Mouse (Mus musculus) ovary, postnatal 14 days (tissue): Measurements from ENCODE around the gene Zdhhc1.

Experiments
- DNase-seq: peaks from one replicate; pipeline ENCODE4 v3.0.0; 2022; ENCODE audit warnings: low spot score

The Zdhhc1 gene

GRCm38 (mm10) chr8:105517346-105517745 lies 20.6 kb upstream of the Zdhhc1 start:
- no peak for DNase-seq

- DNase-seq = peak; percentile 77
Measured at GRCm38 (mm10) chr8:105516018-105516645, 19.4 kb upstream of the Zdhhc1 start.

- no peak for DNase-seq
Measured at GRCm38 (mm10) chr8:105514656-105515055, 18.0 kb upstream of the Zdhhc1 start.

- no peak for DNase-seq
Measured at GRCm38 (mm10) chr8:105514194-105514593, 17.5 kb upstream of the Zdhhc1 start.

GRCm38 (mm10) chr8:105509997-105510735 lies 13.5 kb upstream of the Zdhhc1 start:
- DNase-seq = no peak

- DNase-seq = no peak
Measured at GRCm38 (mm10) chr8:105508758-105509157, 12.1 kb upstream of the Zdhhc1 start.

GRCm38 (mm10) chr8:105506977-105507376 lies 10.3 kb upstream of the Zdhhc1 start:
- no peak for DNase-seq

GRCm38 (mm10) chr8:105504617-105505016 lies 7.9 kb upstream of the Zdhhc1 start:
- DNase-seq = no peak

GRCm38 (mm10) chr8:105499787-105500186 lies 3.1 kb upstream of the Zdhhc1 start:
- no peak for DNase-seq

GRCm38 (mm10) chr8:105495350-105496302 lies 1.1 kb downstream of the Zdhhc1 start:
- DNase-seq = no peak

- DNase-seq = no peak
Measured at GRCm38 (mm10) chr8:105494566-105494965, 2.1 kb downstream of the Zdhhc1 start.

- DNase-seq = no peak
Measured at GRCm38 (mm10) chr8:105493495-105493894, 3.2 kb downstream of the Zdhhc1 start.

- DNase-seq = no peak
Measured at GRCm38 (mm10) chr8:105489281-105489680, 7.4 kb downstream of the Zdhhc1 start.

GRCm38 (mm10) chr8:105488082-105488481 lies 8.6 kb downstream of the Zdhhc1 start:
- no peak for DNase-seq

GRCm38 (mm10) chr8:105484392-105484791 lies 12.3 kb downstream of the Zdhhc1 start:
- DNase-seq = peak; percentile 76

- no peak for DNase-seq
Measured at GRCm38 (mm10) chr8:105484030-105484368, 12.7 kb downstream of the Zdhhc1 start.

GRCm38 (mm10) chr8:105483212-105484029 lies 13.3 kb downstream of the Zdhhc1 start:
- DNase-seq = peak; percentile 55

GRCm38 (mm10) chr8:105482123-105482522 lies 14.6 kb downstream of the Zdhhc1 start:
- DNase-seq = no peak

GRCm38 (mm10) chr8:105481453-105481852 lies 15.2 kb downstream of the Zdhhc1 start:
- no peak for DNase-seq

GRCm38 (mm10) chr8:105481013-105481412 lies 15.7 kb downstream of the Zdhhc1 start:
- DNase-seq = no peak

- DNase-seq = no peak
Measured at GRCm38 (mm10) chr8:105477792-105478191, 18.9 kb downstream of the Zdhhc1 start.
